Comparison of ENCODE assay signal across 9 mouse cellular contexts in genomic region chr11:68385021-68385821, GRCm38 (mm10). TPM values are rescaled to one million over a fixed set of nuclear protein-coding genes. Genes with fewer than 3 reads are reported as not detected.
DNase-seq lines count a peak whose midpoint lies in the region; ATAC-seq and TF ChIP-seq lines count a peak whose summit lies in the region.
"Had no signal": no experiment of that assay in that cellular context is flagged by ENCODE, and none has a peak within 500 bp of the region (broad histone marks: within the 10 kb centered on the region; RNA-seq: fewer than 3 reads in every experiment).

No protein-coding gene starts in this region.

- 0 out of 2 replicates have a peak overlapping the region, but pooled peaks have one; percentile 57 for H3K9ac ChIP-seq in limb, embryonic 15.5 days
- H3K9ac ChIP-seq in neural tube, embryonic 11.5 days (ENCODE audit: low read length): peak overlapping the region; percentile 88

- peak overlapping the region; percentile 77 for H3K4me3 ChIP-seq in heart, embryonic 10.5 days
- peak overlapping the region; percentile 9; the same call in 1 of the 2 replicates for H3K4me3 ChIP-seq in G1E (ENCODE audit: low read depth, low read length)
- H3K4me3 ChIP-seq in embryonic facial prominence, embryonic 10.5 days: peak overlapping the region; percentile 73
- peak overlapping the region; percentile 68 for H3K4me3 ChIP-seq in limb, embryonic 15.5 days
- peak overlapping the region; percentile 67 for H3K4me3 ChIP-seq in neural tube, embryonic 11.5 days (ENCODE audit: low read depth, low read length)

- no peak for DNase-seq in heart, embryonic 10.5 days (ENCODE audit: low spot score)
- DNase-seq in heart, adult 8-10 months (ENCODE audit: low spot score): no peak
- no peak for DNase-seq in G1E (ENCODE audit: low spot score)
- peak; percentile 72 for DNase-seq in embryonic facial prominence, embryonic 10.5 days (ENCODE audit: low spot score)
- DNase-seq in heart, postnatal 4 days: peak; percentile 66
- DNase-seq in neural tube, embryonic 11.5 days (ENCODE audit: low spot score): peak; percentile 70
- no peak for DNase-seq in spleen, adult 18-20 months

- H3K9me3 ChIP-seq in heart, embryonic 10.5 days: no peaks in the 10 kb centered on the region
- peaks cover 28% of the 10 kb centered on the region for H3K9me3 ChIP-seq in G1E (replicated peaks)
- no peaks in the 10 kb centered on the region for H3K9me3 ChIP-seq in embryonic facial prominence, embryonic 10.5 days
- H3K9me3 ChIP-seq in limb, embryonic 15.5 days: no peaks in the 10 kb centered on the region
- no peaks in the 10 kb centered on the region for H3K9me3 ChIP-seq in neural tube, embryonic 11.5 days (ENCODE audit: control insufficient read depth, low read length)

- under 1% methylated on average over 94 of the region's 94 CpGs for WGBS in heart, embryonic 10.5 days
- under 1% methylated on average over 94 of the region's 94 CpGs for WGBS in embryonic facial prominence, embryonic 10.5 days
- under 1% methylated on average over 94 of the region's 94 CpGs for WGBS in limb, embryonic 15.5 days
- under 1% methylated on average over 94 of the region's 94 CpGs for WGBS in neural tube, embryonic 11.5 days

- no peak for ATAC-seq in G1E (ENCODE audit: extremely low read depth, insufficient number of reproducible peaks, low FRiP score, poor library complexity, severe bottlenecking)
- ATAC-seq in limb, embryonic 15.5 days (ENCODE audit: insufficient number of reproducible peaks, low FRiP score, low TSS enrichment, low read depth): no peak
- ATAC-seq in neural tube, embryonic 11.5 days (ENCODE audit: insufficient read depth, low FRiP score, low TSS enrichment): 0 out of 2 replicates have a peak, but pooled peaks have one; percentile 6

- H3K27ac ChIP-seq in heart, embryonic 10.5 days: peak overlapping the region; percentile 89
- peak overlapping the region; percentile 84 for H3K27ac ChIP-seq in embryonic facial prominence, embryonic 10.5 days (replicated peaks)
- H3K27ac ChIP-seq in limb, embryonic 15.5 days: no peak overlapping the region
- H3K27ac ChIP-seq in neural tube, embryonic 11.5 days (ENCODE audit: low read depth, low read length): peak overlapping the region; percentile 91

- H3K4me1 ChIP-seq in heart, embryonic 10.5 days: peaks cover 48% of the 10 kb centered on the region
- no peaks in the 10 kb centered on the region for H3K4me1 ChIP-seq in G1E (ENCODE audit: insufficient read depth, low read depth, low read length)
- H3K4me1 ChIP-seq in embryonic facial prominence, embryonic 10.5 days: peaks cover 64% of the 10 kb centered on the region
- H3K4me1 ChIP-seq in limb, embryonic 15.5 days: peaks cover 28% of the 10 kb centered on the region
- peaks cover 17% of the 10 kb centered on the region for H3K4me1 ChIP-seq in neural tube, embryonic 11.5 days (ENCODE audit: control insufficient read depth, insufficient read depth, low read length)

- no peak for TF ChIP-seq CTCF in G1E (IDR thresholded peaks at IDR 0.05; ENCODE audit: low read depth, low read length)

- peaks cover 98% of the 10 kb centered on the region for H3K27me3 ChIP-seq in heart, embryonic 10.5 days (ENCODE audit: insufficient read depth, poor library complexity, severe bottlenecking)
- no peaks in the 10 kb centered on the region for H3K27me3 ChIP-seq in G1E (ENCODE audit: insufficient read depth, low read length)
- H3K27me3 ChIP-seq in embryonic facial prominence, embryonic 10.5 days (replicated peaks; ENCODE audit: low read depth, poor library complexity, severe bottlenecking): peaks cover 100% of the 10 kb centered on the region
- peaks cover 79% of the 10 kb centered on the region for H3K27me3 ChIP-seq in limb, embryonic 15.5 days
- peaks cover 43% of the 10 kb centered on the region for H3K27me3 ChIP-seq in neural tube, embryonic 11.5 days (ENCODE audit: control insufficient read depth, insufficient read depth, low read length)
- H3K27me3 ChIP-seq: Patski had no signal

- peak overlapping the region; percentile 98 for H3K4me2 ChIP-seq in limb, embryonic 15.5 days
- peak overlapping the region; percentile 96 for H3K4me2 ChIP-seq in neural tube, embryonic 11.5 days (ENCODE audit: low read depth)

- H3K36me3 ChIP-seq in heart, embryonic 10.5 days: no peaks in the 10 kb centered on the region
- no peaks in the 10 kb centered on the region for H3K36me3 ChIP-seq in G1E (replicated peaks)
- no peaks in the 10 kb centered on the region for H3K36me3 ChIP-seq in embryonic facial prominence, embryonic 10.5 days (replicated peaks)
- H3K36me3 ChIP-seq in limb, embryonic 15.5 days: no peaks in the 10 kb centered on the region
- H3K36me3 ChIP-seq in neural tube, embryonic 11.5 days (ENCODE audit: control insufficient read depth, insufficient read depth, low read length): no peaks in the 10 kb centered on the region

RNA-seq across cellular contexts. Expression of gene Ntn1, which starts 15.4 kb away (rescaled TPM):
- 7.0 and 16.2 TPM in 2 replicates for polyA plus RNA-seq in heart, embryonic 10.5 days (2016; fragmentation: Nextera tagmentation; extraction: Ambion mirVana)
- total RNA-seq in heart, adult 8-10 months (2022): 10 to 100 TPM; 62.6 to 88.8 (median 70.8) TPM
- not detected in 2 replicates for total RNA-seq in G1E (2014; fragmentation: Nextera tagmentation)
- total RNA-seq in G1E (2017): under 0.01 TPM in 1 of 2 replicates, not detected in the other
- not detected in 2 replicates for polyA plus RNA-seq in G1E (2012)
- 7.4 and 8.2 TPM in 2 replicates for polyA plus RNA-seq in embryonic facial prominence, embryonic 10.5 days (2016; fragmentation: Nextera tagmentation; extraction: Ambion mirVana)
- total RNA-seq in heart, postnatal 4 days (2021): 100 to 1,000 TPM in 1 of 2 experiments, 10 to 100 TPM in 1; 85.3 to 101 TPM
- 8.2 and 9.0 TPM in 2 replicates for polyA plus RNA-seq in limb, embryonic 15.5 days (2015; fragmentation: Nextera tagmentation; extraction: Ambion mirVana)
- polyA plus RNA-seq in neural tube, embryonic 11.5 days (2014; fragmentation: Nextera tagmentation; extraction: Ambion mirVana): 10.0 and 11.5 TPM in 2 replicates

RNA-seq across cellular contexts. Expression of gene Pik3r5, which starts 46.7 kb away (rescaled TPM):
- 0.07 and 0.48 TPM in 2 replicates for polyA plus RNA-seq in heart, embryonic 10.5 days (2016; fragmentation: Nextera tagmentation; extraction: Ambion mirVana)
- 1 to 10 TPM in 1 of 4 experiments, under 1 TPM in 3; 0.31 to 1.6 (median 0.70) TPM for total RNA-seq in heart, adult 8-10 months (2022)
- total RNA-seq in G1E (2014; fragmentation: Nextera tagmentation): not detected in 2 replicates
- 0.49 TPM in 1 of 2 replicates, not detected in the other for total RNA-seq in G1E (2017)
- 0.02 TPM in 1 of 2 replicates, not detected in the other for polyA plus RNA-seq in G1E (2012)
- polyA plus RNA-seq in embryonic facial prominence, embryonic 10.5 days (2016; fragmentation: Nextera tagmentation; extraction: Ambion mirVana): 0.69 and 1.3 TPM in 2 replicates
- 1 to 10 TPM; 1.2 TPM for total RNA-seq in heart, postnatal 4 days (2021)
- 0.36 and 0.38 TPM in 2 replicates for polyA plus RNA-seq in limb, embryonic 15.5 days (2015; fragmentation: Nextera tagmentation; extraction: Ambion mirVana)
- 1.2 and 2.1 TPM in 2 replicates for polyA plus RNA-seq in neural tube, embryonic 11.5 days (2014; fragmentation: Nextera tagmentation; extraction: Ambion mirVana)

Comparison
In these comparisons a context has a peak if more than half of its experiments do, and no peak if none do; other contexts are left out.
1. DNase-seq: peak in embryonic facial prominence, embryonic 10.5 days (single experiment), heart, postnatal 4 days (single experiment) and neural tube, embryonic 11.5 days (single experiment); none in heart, embryonic 10.5 days (single experiment), heart, adult 8-10 months (single experiment), G1E (single experiment) and spleen, adult 18-20 months (0 of 2).
2. H3K4me3 ChIP-seq: peak in every context shown above with its lines; median percentile 77 in heart, embryonic 10.5 days; 73 in embryonic facial prominence, embryonic 10.5 days; 68 in limb, embryonic 15.5 days; 67 in neural tube, embryonic 11.5 days; 9 in G1E.